Mouse (Mus musculus) brain, embryonic 14.5 days (tissue): Measurements from ENCODE around the gene Slc2a10.

ENCODE experiments used
- CTCF ChIP-seq: fragments of 200-500 bp; IDR thresholded peaks from 2 replicates; pipeline ENCODE4 v1.5.1; 2012; ENCODE audit warnings: inconsistent platforms, mild to moderate bottlenecking, moderate library complexity, borderline replicate concordance; ENCODE audit not compliant: insufficient read depth, insufficient read length; ENCODE audit errors: extremely low read depth
- POLR2A ChIP-seq: fragments of 200-500 bp; IDR thresholded peaks from 2 replicates; pipeline ENCODE4 v1.6.1; 2012; ENCODE audit warnings: mild to moderate bottlenecking, inconsistent platforms, borderline replicate concordance; ENCODE audit not compliant: poor library complexity, insufficient read depth, insufficient read length, severe bottlenecking; ENCODE audit errors: extremely low read depth

DNA sequence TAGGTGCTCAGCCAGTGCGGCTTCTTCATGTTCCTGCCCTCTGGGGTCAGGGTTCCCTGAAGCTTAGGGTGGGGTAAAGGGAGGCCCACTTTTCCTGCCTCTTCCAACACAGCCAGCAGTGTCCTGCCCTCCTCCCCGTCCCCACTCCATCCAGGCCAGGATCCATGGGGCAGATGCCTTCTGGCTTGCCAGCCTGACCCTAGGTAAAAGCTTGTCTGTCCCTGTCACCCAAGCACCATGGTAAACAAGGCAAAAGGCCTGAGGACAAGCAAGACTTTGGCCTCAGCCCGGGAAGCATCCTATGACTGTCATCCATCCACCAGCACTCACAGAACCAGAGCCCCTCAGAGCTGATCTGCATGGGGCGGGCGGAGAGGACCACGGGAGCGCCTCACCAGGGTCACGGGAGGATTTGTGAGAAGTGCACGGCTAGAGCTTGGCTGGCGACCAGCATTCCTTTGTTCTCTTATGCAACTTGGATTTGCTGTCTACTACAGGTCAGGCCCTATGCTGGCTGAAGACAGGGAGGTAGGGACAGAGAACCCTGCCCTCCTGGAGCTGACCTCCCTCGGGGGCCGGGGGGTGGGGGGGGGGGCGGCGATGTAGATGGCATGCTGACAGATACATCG is 35.6 kb upstream of the Slc2a10 start:
- TF ChIP-seq CTCF (no peak), POLR2A (no peak)
